26 mouse cellular contexts compared by ENCODE assay signal in the genomic region with DNA sequence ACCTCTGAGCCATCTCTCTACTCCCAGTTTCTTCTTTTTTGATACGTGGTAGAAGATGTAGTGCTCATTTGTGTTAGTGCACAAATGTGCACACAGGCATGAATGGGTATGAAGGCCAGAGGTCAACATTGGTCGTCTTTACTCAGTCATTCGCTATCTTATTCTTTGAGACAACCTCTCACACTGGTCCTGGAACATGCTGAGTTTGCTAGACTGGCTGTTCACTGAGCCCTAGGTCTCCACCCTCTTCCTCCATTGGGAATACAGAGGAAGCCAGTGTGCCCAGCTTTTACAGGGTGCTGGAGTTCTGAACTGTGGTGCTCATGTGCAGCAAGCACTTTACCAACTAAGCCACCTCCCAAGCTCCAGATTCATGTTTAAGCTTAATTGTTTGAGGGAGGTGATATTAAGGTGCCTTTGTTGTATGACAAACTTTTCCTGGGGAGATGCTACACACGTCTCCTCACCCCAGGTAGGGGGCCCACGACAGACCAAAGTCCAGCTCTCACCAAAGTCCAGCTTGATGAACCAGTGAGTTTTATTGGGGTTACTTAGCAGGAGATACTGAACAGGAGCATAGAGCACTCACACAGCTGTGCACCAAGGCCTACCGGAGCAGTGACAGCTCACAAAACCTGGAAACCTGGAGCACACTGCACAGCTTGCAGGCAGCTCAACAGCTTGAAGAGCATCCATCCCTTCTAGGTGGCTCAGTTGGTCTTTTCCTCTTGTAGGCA.
"Had no signal": no experiment of that assay in that cellular context is flagged by ENCODE, and none has a peak within 500 bp of the region (broad histone marks: within the 10 kb centered on the region; RNA-seq: fewer than 3 reads in every experiment).

No protein-coding gene starts in this region.

- ATAC-seq: hindbrain, postnatal 0 days; inflammation-experienced regulatory T-cells, adult 6 months; midbrain, embryonic 13.5 days; midbrain, embryonic 16.5 days had no signal

- DNase-seq: layer of hippocampus, adult 9-11 months; layer of hippocampus, postnatal 36 days; left cerebral cortex, postnatal 4 days; lung, adult 18-20 months; lung, postnatal 10 days; lung, postnatal 36 days; retina, postnatal 1 day; right cerebral cortex, postnatal 25 days; thymus, adult 18-20 months; thymus, postnatal 36 days had no signal

- H3K36me3 ChIP-seq: limb, embryonic 12.5 days; limb, embryonic 15.5 days; liver, embryonic 15.5 days; lung, embryonic 15.5 days; midbrain, embryonic 10.5 days; midbrain, embryonic 13.5 days; neural tube, embryonic 13.5 days had no signal

- H3K4me2 ChIP-seq: limb, embryonic 12.5 days; limb, embryonic 15.5 days; liver, embryonic 11.5 days; liver, embryonic 15.5 days; lung, embryonic 15.5 days; midbrain, embryonic 13.5 days; neural tube, embryonic 13.5 days had no signal

- H3K27ac ChIP-seq: hindbrain, postnatal 0 days; kidney, postnatal 0 days; layer of hippocampus, adult 2 months; left cerebral cortex, adult 2 months; limb, embryonic 12.5 days; limb, embryonic 15.5 days; liver, embryonic 15.5 days; lung, embryonic 15.5 days; midbrain, embryonic 10.5 days; midbrain, embryonic 13.5 days; neural tube, embryonic 13.5 days had no signal

- H3K4me3 ChIP-seq: layer of hippocampus, adult 2 months; left cerebral cortex, adult 2 months; limb, embryonic 12.5 days; limb, embryonic 15.5 days; liver, embryonic 15.5 days; lung, embryonic 15.5 days; megakaryocyte, embryonic 14.5 days; midbrain, embryonic 10.5 days; midbrain, embryonic 13.5 days; myocyte; neural tube, embryonic 13.5 days had no signal

- H3K9ac ChIP-seq: limb, embryonic 12.5 days; limb, embryonic 15.5 days; liver, embryonic 15.5 days; lung, embryonic 15.5 days; midbrain, embryonic 13.5 days; neural tube, embryonic 13.5 days had no signal

- H3K9me3 ChIP-seq: limb, embryonic 12.5 days; limb, embryonic 15.5 days; liver, embryonic 15.5 days; lung, embryonic 15.5 days; midbrain, embryonic 10.5 days; midbrain, embryonic 13.5 days; neural tube, embryonic 13.5 days had no signal
